Mouse (Mus musculus): ENCODE results near the gene Arhgef19.

DNA sequence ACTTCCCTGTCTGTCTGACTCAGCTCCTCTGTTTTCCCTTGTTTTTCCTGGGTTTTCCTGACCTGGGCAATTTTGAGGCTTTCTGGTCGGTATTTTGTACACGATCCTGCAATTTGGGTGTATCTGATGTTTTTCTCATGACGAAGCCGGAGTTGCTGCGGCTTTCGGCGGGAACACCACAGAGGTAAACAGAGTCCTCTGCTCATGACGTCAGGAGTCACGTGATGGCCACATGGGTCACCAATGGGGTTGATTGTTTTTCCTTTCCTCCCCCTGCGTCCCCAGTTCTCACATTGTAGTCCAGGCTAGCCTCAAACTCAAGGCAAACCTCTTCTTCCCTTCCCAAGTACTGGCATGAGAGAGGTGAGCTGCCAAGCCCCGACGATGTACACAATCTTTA is 20.1 kb downstream of the Arhgef19 start:
- TF ChIP-seq CTCF (IDR thresholded peaks at IDR 0.05; ENCODE audit: borderline replicate concordance, extremely low read depth, insufficient read depth, insufficient read length) = no peak
- TF ChIP-seq POLR2A (IDR thresholded peaks at IDR 0.05; ENCODE audit: borderline replicate concordance, extremely low read depth, insufficient read depth, insufficient read length, poor library complexity, severe bottlenecking) = no peak

All from brain, embryonic 14.5 days (tissue).